Mouse (Mus musculus) cerebellum, adult 2 months (tissue): ENCODE measurements around the gene Gcnt2.

Experiments used
- CTCF ChIP-seq: fragments of 200-500 bp; IDR thresholded peaks from 2 replicates; pipeline ENCODE4 v1.5.1; 2011; ENCODE audit warnings: low read depth, mild to moderate bottlenecking, control low read depth, low read length, moderate library complexity, borderline replicate concordance; ENCODE audit not compliant: insufficient read depth
- POLR2A ChIP-seq: fragments of 200-500 bp; IDR thresholded peaks from 2 replicates; pipeline ENCODE4 v1.6.1; 2011; ENCODE audit warnings: low read length, control low read depth, borderline replicate concordance; ENCODE audit not compliant: insufficient read depth

- no peak for TF ChIP-seq POLR2A
- no peak for TF ChIP-seq CTCF
These were observed 111.7 kb downstream of the Gcnt2 start for GRCm38 (mm10) chr13:40971261-40971660.
